Mouse (Mus musculus) heart, embryonic 14.5 days (tissue): ENCODE data around the gene Sowahb. TPM values are rescaled to one million over a fixed set of nuclear protein-coding genes. Genes with fewer than 3 reads are reported as not detected.
A peak's percentile ranks its signal among the peaks of the same experiment; 100 is the strongest.

ENCODE experiments used
- ATAC-seq: fragments of 200-750 bp; cut with Nextera tagmentation; 2 replicates; pipeline ENCODE4 v1.8.0; 2017; ENCODE audit warnings: low read depth, moderate TSS enrichment; ENCODE audit not compliant: insufficient number of reproducible peaks, insufficient read depth, low FRiP score
- H3K27ac ChIP-seq, 2 experiments: fragments of 200-500 bp in 1 of 2; fragments of 300-500 bp in 1 of 2; sonication (generic) in 1 of 2; replicated peaks in 1 of 2; 2 replicates each; pipeline ENCODE4 v1.5.1; 2012 to 2014; ENCODE audit warnings: low read depth in 2 of 2, low read length in 2 of 2, control low read depth in 1 of 2, mild to moderate bottlenecking in 1 of 2, mixed read lengths in 1 of 2; ENCODE audit not compliant: control insufficient read depth in 1 of 2, insufficient read depth in 1 of 2
- H3K27me3 ChIP-seq: fragments of 300-500 bp; sonication (generic); 2 replicates; pipeline ENCODE4 v1.6.1; 2014; ENCODE audit warnings: mild to moderate bottlenecking, low read length, control low read depth; ENCODE audit not compliant: control insufficient read depth, insufficient read depth
- H3K36me3 ChIP-seq: fragments of 300-500 bp; sonication (generic); 2 replicates; pipeline ENCODE4 v1.6.1; 2014; ENCODE audit warnings: mild to moderate bottlenecking, control low read depth, low read length, mixed read lengths; ENCODE audit not compliant: control insufficient read depth, insufficient read depth
- H3K4me1 ChIP-seq, 2 experiments: fragments of 200-500 bp in 1 of 2; fragments of 300-500 bp in 1 of 2; sonication (generic) in 1 of 2; 2 replicates each; pipeline ENCODE4 v1.6.1; 2012 to 2014; ENCODE audit warnings: low read length in 2 of 2, control low read depth in 1 of 2, mixed read lengths in 1 of 2; ENCODE audit not compliant: control insufficient read depth in 2 of 2, insufficient read depth in 2 of 2
- H3K4me2 ChIP-seq: fragments of 300-500 bp; sonication (generic); 2 replicates; pipeline ENCODE4 v1.6.1; 2014; ENCODE audit warnings: mild to moderate bottlenecking, low read length
- H3K4me3 ChIP-seq, 2 experiments: fragments of 200-500 bp in 1 of 2; fragments of 300-500 bp in 1 of 2; sonication (generic) in 1 of 2; 2 replicates each; pipeline ENCODE4 v1.5.1; 2012 to 2014; ENCODE audit warnings: low read length in 2 of 2, mild to moderate bottlenecking in 2 of 2, control low read depth in 1 of 2, low read depth in 1 of 2, moderate library complexity in 1 of 2; ENCODE audit not compliant: control insufficient read depth in 1 of 2, insufficient read depth in 1 of 2
- H3K9ac ChIP-seq: fragments of 300-500 bp; sonication (generic); 2 replicates; pipeline ENCODE4 v1.6.1; 2014; ENCODE audit warnings: mild to moderate bottlenecking, low read length
- H3K9me3 ChIP-seq: fragments of 300-500 bp; sonication (generic); 2 replicates; pipeline ENCODE4 v1.6.1; 2016; ENCODE audit warnings: low read length, control low read depth; ENCODE audit not compliant: control insufficient read depth
- WGBS: fragments of 180-500 bp; shearing (Covaris S2); extraction: QIAGEN DNeasy Blood & Tissue Kit; methylation state at CpG from one replicate; pipeline ENCODE4 v1.1.7; 2014; 5-methylcytosine and 5-hydroxymethylcytosine counted together
- polyA plus RNA-seq: library from polyadenylated mRNA; unstranded; fragments of >200 nt; fragmentation: Nextera tagmentation; extraction: Ambion mirVana; gene quantifications from 2 replicates; pipeline ENCODE4 v1.2.1, GENCODE M21; 2014

Sowahb gene
- polyA plus RNA-seq, 1 experiment from 2014 or later: 0.11 TPM

DNA sequence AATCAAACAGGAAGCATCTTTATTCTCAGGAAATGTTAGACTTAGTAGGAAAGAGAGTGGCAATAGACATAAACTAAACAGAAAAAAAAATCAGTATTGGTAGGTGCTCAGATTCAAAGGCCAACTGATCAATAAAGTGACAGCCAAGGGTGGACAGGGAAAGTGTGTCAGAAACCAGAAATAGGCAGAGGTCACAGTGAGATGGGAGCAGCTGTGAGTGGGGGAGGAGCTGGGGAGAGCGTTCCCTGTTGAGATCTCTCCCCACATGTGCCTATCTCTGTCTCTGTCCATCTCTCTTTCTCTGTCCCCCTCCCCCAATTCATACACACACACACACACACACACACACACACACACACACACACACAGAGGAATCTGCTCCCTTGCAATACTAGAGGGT lies 5.1 kb upstream of the Sowahb start:
- H3K36me3 ChIP-seq: no peaks in the 10 kb centered on the region
- H3K4me1 ChIP-seq: peaks cover 4 to 7% of the 10 kb centered on the region in 2 experiments; a peak in 3 of 4 replicates
- no peak overlapping the region for H3K4me3 ChIP-seq
- H3K27me3 ChIP-seq: peaks cover 33% of the 10 kb centered on the region
- no peak overlapping the region for H3K27ac ChIP-seq
- H3K4me2 ChIP-seq: no peak overlapping the region
- 78% methylated on average over 1 of the region's 1 CpGs for WGBS
- no peak overlapping the region for H3K9ac ChIP-seq
- no peaks in the 10 kb centered on the region for H3K9me3 ChIP-seq
- ATAC-seq: no peak

DNA sequence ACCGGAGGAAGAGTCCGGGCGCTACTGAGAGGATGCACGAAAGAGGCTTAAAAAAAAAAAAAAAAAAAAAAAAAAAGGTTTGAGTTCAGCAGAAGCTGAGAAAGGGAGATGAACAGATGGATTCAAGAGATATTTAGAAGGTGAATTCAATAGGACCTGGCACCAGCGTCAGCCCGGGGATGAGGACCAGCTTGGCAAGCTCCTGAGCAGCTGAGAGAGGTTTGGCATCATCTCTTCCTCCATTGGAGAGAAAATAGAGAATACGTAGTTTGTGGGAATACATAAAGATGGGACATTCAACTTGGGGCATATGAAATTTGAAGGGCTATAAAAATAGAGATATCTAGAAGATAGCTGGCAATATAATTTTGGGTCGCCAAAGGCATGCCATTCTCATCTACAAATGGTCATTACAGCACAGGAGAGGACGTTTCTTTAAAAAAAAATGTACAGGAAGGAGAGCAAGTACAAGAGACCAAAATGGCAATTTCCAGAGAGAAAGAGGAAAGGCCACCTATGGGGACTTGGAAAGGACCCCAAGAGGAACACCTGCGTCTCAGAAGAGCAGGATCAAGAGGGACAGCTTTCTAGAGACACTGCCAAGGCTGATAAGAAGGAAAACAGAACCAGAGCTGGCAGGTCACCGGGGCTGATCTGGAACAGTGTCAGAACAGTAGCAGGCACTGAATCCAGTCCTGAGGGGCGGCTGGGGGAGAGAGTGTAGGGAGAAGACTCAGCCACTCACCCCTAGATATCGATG lies 3.8 kb upstream of the Sowahb start:
- no peaks in the 10 kb centered on the region for H3K9me3 ChIP-seq
- 55% methylated on average over 13 of the region's 13 CpGs for WGBS
- H3K4me2 ChIP-seq: no peak overlapping the region
- no peak overlapping the region for H3K27ac ChIP-seq
- H3K27me3 ChIP-seq: peaks cover 46% of the 10 kb centered on the region
- no peak overlapping the region for H3K9ac ChIP-seq
- H3K4me3 ChIP-seq: no peak overlapping the region
- H3K36me3 ChIP-seq: no peaks in the 10 kb centered on the region
- no peak for ATAC-seq
- H3K4me1 ChIP-seq: peaks cover 4 to 20% of the 10 kb centered on the region in 2 experiments; a peak in 3 of 4 replicates

DNA sequence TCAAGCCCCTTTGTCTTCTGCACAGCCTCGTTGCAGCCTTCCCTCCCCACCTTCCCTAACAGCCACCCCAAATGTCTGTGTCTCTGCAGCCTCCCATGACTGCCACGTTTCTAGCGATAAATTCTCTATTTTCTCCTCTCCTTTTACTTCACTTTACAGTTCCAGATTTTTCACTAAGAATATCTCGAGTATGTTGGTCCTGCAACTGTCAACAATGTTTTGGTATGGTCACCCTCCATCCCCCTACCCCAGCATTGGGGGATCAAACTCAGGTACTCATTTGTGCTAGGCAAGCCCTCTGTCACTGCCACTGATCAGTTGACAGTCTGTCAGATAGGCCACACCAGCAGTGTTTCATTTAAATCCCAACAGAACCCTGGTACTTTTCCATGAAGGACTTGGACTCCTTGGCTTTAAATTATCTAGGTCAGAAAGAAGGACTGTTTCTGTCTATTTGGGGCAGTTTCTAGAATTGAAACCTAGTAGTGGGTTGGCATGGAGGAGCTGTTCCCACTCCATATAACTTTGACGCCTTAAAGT lies 1.6 kb upstream of the Sowahb start:
- 37% methylated on average over 5 of the region's 5 CpGs for WGBS

DNA sequence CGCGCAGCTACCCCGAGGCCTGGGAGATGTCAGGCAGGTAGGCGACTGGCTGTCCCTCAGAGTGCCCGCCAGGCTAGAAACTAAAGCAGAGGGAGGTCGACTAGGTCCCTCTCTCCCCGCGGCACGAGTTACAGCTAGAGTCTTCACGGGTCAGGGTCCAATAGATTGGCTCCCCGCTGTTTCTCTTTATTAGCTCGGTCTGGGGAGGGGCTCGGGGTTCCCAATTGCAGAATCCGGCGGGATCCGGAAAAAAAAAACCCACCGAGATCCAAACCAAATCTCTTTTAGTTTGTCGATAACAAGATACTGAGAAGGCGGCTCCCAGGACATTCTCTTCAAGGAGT lies 521 bp upstream of the Sowahb start:
- Histone ChIP-seq H3K36me3 (no peaks in the 10 kb centered on the region), H3K4me1 (peaks cover 4 to 23% of the 10 kb centered on the region in 2 experiments; a peak in 3 of 4 replicates), H3K4me2 (peak overlapping the region; percentile 99), H3K9me3 (no peaks in the 10 kb centered on the region), H3K4me3 (peak overlapping the region; percentile 50 to 62), H3K27ac (no peak overlapping the region), H3K9ac (peak overlapping the region; percentile 64), H3K27me3 (peaks cover 62% of the 10 kb centered on the region)
- WGBS: under 1% methylated on average over 19 of the region's 19 CpGs
- no peak for ATAC-seq

More for the DNA sequence above, 1.6 kb upstream of the Sowahb start:
- H3K9ac ChIP-seq: no peak overlapping the region
- ATAC-seq: no peak
- H3K4me2 ChIP-seq: no peak overlapping the region
- peaks cover 62% of the 10 kb centered on the region for H3K27me3 ChIP-seq
- no peaks in the 10 kb centered on the region for H3K9me3 ChIP-seq
- H3K27ac ChIP-seq: no peak overlapping the region
- H3K36me3 ChIP-seq: no peaks in the 10 kb centered on the region
- H3K4me1 ChIP-seq: peaks cover 4 to 23% of the 10 kb centered on the region in 2 experiments; a peak in 3 of 4 replicates
- no peak overlapping the region for H3K4me3 ChIP-seq

DNA sequence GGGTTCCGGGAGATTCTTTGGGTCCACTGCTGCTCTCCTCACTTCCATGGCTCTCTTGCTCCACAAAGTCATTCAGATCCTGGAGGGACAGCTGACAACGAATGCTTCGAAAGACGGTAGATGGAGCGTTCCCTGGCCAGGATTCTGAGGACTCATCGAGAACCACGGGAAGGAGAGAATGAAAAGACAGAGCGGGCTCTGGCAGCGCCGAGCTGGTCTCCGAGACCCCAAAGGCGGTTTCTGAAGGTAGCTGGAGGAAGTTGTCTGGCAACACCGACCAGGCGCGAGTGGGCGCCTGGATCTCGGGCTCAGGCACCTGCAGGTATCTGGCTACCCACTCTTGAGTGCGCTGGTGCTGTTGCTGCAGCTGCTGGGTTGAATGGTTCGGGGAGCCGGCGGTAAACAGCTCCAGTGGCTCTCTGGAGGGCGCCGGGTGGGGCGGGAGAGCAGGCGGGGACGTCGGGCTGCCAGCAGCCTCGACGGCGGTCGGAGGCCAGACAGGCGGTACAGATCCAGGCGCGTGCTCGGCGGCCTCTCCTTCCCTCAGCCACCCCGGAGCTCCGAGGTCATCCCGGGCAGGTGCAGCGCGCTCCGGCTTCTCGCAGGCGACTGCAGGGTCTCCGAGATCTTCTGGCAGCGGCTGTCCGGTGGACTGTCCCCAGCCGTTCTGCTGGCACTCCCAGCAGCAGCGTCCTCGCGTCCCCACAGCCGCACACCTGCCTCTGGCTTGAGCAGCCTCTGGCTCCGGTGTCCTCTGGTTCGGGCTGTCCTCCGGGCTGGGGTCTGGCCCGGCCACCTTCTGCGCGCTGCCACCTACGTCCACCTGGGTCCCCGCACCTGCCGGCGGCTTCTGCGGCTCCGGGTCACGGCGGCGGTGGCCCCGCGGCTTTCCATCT lies 886 bp downstream of the Sowahb start:
- Histone ChIP-seq H3K27ac (no peak overlapping the region), H3K4me3 (peak overlapping the region; percentile 50 to 62), H3K9ac (peak overlapping the region; percentile 64), H3K9me3 (no peaks in the 10 kb centered on the region), H3K27me3 (peaks cover 59% of the 10 kb centered on the region), H3K4me1 (peaks cover 4 to 23% of the 10 kb centered on the region in 2 experiments; a peak in 3 of 4 replicates), H3K36me3 (no peaks in the 10 kb centered on the region), H3K4me2 (peak overlapping the region; percentile 99)
- WGBS: 3% methylated on average over 69 of the region's 69 CpGs
- 0 out of 2 replicates have a peak, but pooled peaks have one; percentile 24 for ATAC-seq

DNA sequence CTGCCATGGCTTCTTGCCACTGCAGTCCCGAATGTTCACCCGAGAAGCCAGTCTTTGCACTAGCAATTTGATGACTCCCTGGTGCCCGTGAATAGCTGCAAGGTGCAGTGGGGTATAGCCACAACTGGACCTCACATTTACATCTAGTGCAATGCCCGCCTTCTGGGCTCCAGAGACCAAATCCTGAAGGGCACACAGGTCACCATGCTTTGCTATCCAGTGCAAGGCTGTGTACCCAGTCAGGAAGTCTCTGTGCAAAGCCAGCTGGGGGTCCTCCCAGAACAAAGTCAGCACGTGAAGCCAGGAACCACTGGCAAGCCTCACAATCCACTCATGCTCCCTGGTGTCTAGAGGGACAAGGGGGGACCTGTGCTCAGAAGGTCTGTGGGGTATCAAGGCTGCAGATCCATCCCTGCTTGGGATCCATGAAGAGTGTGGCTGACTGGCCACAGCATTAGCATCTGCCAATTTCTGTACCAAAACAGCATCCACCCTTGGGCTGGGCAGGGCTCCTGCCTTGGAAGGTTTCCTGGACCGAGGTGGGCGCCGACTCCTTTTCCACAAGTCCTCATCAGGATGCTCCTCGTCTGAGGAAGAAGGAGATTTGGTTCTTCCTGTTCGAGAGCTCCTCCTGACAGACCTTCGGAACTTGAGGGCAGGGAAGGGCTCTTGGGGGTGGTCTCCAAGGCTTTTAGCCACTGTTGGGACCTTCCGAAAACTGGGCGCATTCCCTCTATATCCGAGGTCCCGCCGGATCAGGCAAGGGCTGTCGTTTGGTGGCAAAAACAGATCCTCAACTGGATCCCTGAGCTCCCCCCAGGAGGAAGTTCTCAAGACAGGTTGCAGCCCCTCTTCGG lies 1.8 kb downstream of the Sowahb start:
- Histone ChIP-seq H3K4me3 (peak overlapping the region in 1 of 2 experiments; percentile 62; a peak in 2 of 4 replicates), H3K36me3 (no peaks in the 10 kb centered on the region), H3K27me3 (peaks cover 58% of the 10 kb centered on the region), H3K9me3 (no peaks in the 10 kb centered on the region), H3K9ac (no peak overlapping the region), H3K27ac (no peak overlapping the region), H3K4me1 (peaks cover 4 to 23% of the 10 kb centered on the region in 2 experiments; a peak in 3 of 4 replicates), H3K4me2 (peak overlapping the region; percentile 99; the same call in 1 of the 2 replicates)
- no peak for ATAC-seq
- WGBS: 48% methylated on average over 18 of the region's 18 CpGs

DNA sequence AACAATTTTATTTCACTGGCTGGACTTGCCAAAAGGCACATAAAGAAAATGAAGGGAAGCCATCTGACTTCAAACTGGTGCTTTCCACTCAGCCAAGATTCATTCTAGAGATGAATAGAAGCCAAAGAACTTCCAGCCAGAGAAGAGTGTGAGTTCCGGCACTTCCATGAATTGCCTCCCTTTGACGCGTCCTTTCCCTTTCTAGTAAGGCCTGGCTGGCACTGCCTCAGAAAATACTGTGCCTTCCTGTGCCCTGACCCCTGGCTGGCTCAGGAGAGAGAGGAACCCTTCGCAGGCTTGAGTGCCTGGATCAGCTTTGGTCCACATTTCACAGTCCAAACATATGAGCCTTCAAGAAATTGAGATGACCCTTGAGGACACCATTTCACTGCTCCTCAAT lies 2.8 kb downstream of the Sowahb start:
- Histone ChIP-seq H3K4me1 (peaks cover 4 to 23% of the 10 kb centered on the region in 2 experiments; a peak in 3 of 4 replicates), H3K36me3 (no peaks in the 10 kb centered on the region), H3K4me2 (no peak overlapping the region), H3K27ac (no peak overlapping the region), H3K27me3 (peaks cover 47% of the 10 kb centered on the region), H3K9ac (no peak overlapping the region), H3K4me3 (no peak overlapping the region), H3K9me3 (no peaks in the 10 kb centered on the region)
- WGBS: 68% methylated on average over 4 of the region's 4 CpGs
- ATAC-seq: no peak
